10 mouse cellular contexts compared by ENCODE assay signal in the genomic region with DNA sequence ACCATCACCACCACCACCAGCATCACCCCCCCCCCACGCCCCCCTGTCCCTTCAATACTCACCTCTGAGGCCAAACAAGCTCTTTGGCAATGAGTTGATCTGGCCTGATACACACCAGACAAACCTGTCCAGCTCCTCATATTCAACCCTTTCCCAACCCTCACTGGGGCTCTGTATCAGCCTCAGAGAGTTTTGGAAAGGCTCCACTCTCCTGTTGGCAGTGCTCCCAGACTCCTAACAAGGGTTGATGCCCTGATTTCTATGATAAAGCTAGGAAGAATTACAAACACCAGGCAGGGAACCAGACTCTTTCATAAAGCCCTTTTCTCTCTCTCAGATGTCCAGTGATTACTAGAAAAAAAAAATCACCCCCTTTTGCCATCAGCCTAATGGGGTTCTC. TPM values are rescaled to one million over a fixed set of nuclear protein-coding genes. Genes with fewer than 3 reads are reported as not detected.
A peak's percentile ranks its signal among the peaks of the same experiment; 100 is the strongest.
DNase-seq lines count a peak whose midpoint lies in the region; ATAC-seq and TF ChIP-seq lines count a peak whose summit lies in the region.
"Had no signal": no experiment of that assay in that cellular context is flagged by ENCODE, and none has a peak within 500 bp of the region (broad histone marks: within the 10 kb centered on the region; RNA-seq: fewer than 3 reads in every experiment).

No protein-coding gene starts in this region.

- no peaks in the 10 kb centered on the region for H3K36me3 ChIP-seq in lung, embryonic 16.5 days (ENCODE audit: control insufficient read depth, insufficient read depth, low read length)
- no peaks in the 10 kb centered on the region for H3K36me3 ChIP-seq in thymus, adult 2 months (ENCODE audit: control insufficient read depth, insufficient read depth, low read length)
- H3K36me3 ChIP-seq: hindbrain, embryonic 13.5 days; stomach, embryonic 15.5 days had no signal

- intact Hi-C loops in left cerebral cortex, postnatal 4 days (cut with DNase I) = no loop called here
- intact Hi-C loops in left cerebral cortex, adult 2 months (cut with DNase I) = no loop called here

- H3K27ac ChIP-seq in left cerebral cortex, adult 2 months = no peak overlapping the region
- peak overlapping the region; percentile 0; the same call in 1 of the 2 replicates for H3K27ac ChIP-seq in lung, embryonic 16.5 days (ENCODE audit: low read length)
- H3K27ac ChIP-seq in thymus, adult 2 months (ENCODE audit: control insufficient read depth, insufficient read depth, low read length) = no peak overlapping the region
- H3K27ac ChIP-seq: hindbrain, embryonic 13.5 days; stomach, embryonic 15.5 days had no signal

- DNase-seq in cerebellum, adult 18-20 months = peak; percentile 11 to 22
- DNase-seq in left cerebral cortex, postnatal 4 days = peak; percentile 51
- no peak for DNase-seq in left cerebral cortex, adult 2 months (ENCODE audit: extremely low spot score in 1 of 2, low spot score in 2 of 2)
- DNase-seq in brain, embryonic 18.5 days (ENCODE audit: low read depth, low spot score) = peak; percentile 14
- no peak for DNase-seq in thymus, adult 2 months
- DNase-seq in heart, postnatal 4 days = no peak

- H3K4me1 ChIP-seq in lung, embryonic 16.5 days (replicated peaks; ENCODE audit: control insufficient read depth, insufficient read depth, low read length) = peaks cover 7% of the 10 kb centered on the region
- H3K4me1 ChIP-seq in thymus, adult 2 months (replicated peaks; ENCODE audit: control insufficient read depth, insufficient read depth, low read length) = no peaks in the 10 kb centered on the region
- H3K4me1 ChIP-seq: hindbrain, embryonic 13.5 days; stomach, embryonic 15.5 days had no signal

- no peak for TF ChIP-seq POLR2A in thymus, adult 2 months (IDR thresholded peaks at IDR 0.05; ENCODE audit: control insufficient read depth, extremely low read depth, insufficient read depth, low read length, poor library complexity)

- H3K27me3 ChIP-seq in lung, embryonic 16.5 days (ENCODE audit: control insufficient read depth, insufficient read depth, low read depth, low read length) = no peaks in the 10 kb centered on the region
- no peaks in the 10 kb centered on the region for H3K27me3 ChIP-seq in thymus, adult 2 months (ENCODE audit: control insufficient read depth, insufficient read depth, low read length)
- H3K27me3 ChIP-seq: hindbrain, embryonic 13.5 days; stomach, embryonic 15.5 days had no signal

- no peak overlapping the region for H3K9ac ChIP-seq in lung, embryonic 16.5 days (ENCODE audit: low read length)
- H3K9ac ChIP-seq: hindbrain, embryonic 13.5 days; stomach, embryonic 15.5 days had no signal

- WGBS in lung, embryonic 16.5 days = 67% methylated on average over 1 of the region's 1 CpGs
- 91% methylated on average over 1 of the region's 1 CpGs for WGBS in thymus, adult 2 months

- no peaks in the 10 kb centered on the region for H3K9me3 ChIP-seq in lung, embryonic 16.5 days (ENCODE audit: control insufficient read depth, low read length)
- H3K9me3 ChIP-seq: hindbrain, embryonic 13.5 days; stomach, embryonic 15.5 days had no signal

- ATAC-seq in cerebellum, adult (ENCODE audit: insufficient number of reproducible peaks, low FRiP score, low TSS enrichment) = no peak
- peak; percentile 68; the same call in 1 of the 2 replicates for ATAC-seq in lung, embryonic 16.5 days (ENCODE audit: low read depth)

- TF ChIP-seq CTCF in left cerebral cortex, adult 2 months (IDR thresholded peaks at IDR 0.05) = no peak
- TF ChIP-seq CTCF in thymus, adult 2 months (IDR thresholded peaks at IDR 0.05; ENCODE audit: borderline replicate concordance, control insufficient read depth, extremely low read depth, insufficient read depth, low read length, poor library complexity) = no peak

- H3K4me2 ChIP-seq in lung, embryonic 16.5 days (ENCODE audit: low read depth, low read length) = no peak overlapping the region
- H3K4me2 ChIP-seq: hindbrain, embryonic 13.5 days; stomach, embryonic 15.5 days had no signal

- H3K4me3 ChIP-seq in left cerebral cortex, adult 2 months = no peak overlapping the region
- no peak overlapping the region for H3K4me3 ChIP-seq in lung, embryonic 16.5 days (ENCODE audit: low read length)
- no peak overlapping the region for H3K4me3 ChIP-seq in thymus, adult 2 months (ENCODE audit: control insufficient read depth, insufficient read depth, low read length)
- H3K4me3 ChIP-seq: hindbrain, embryonic 13.5 days; stomach, embryonic 15.5 days had no signal

RNA-seq across cellular contexts. Expression of a gene that starts 45.2 kb away (rescaled TPM):
- total RNA-seq in left cerebral cortex, postnatal 4 days (2021) = 10 to 100 TPM; 44.9 to 51.8 TPM
- total RNA-seq in left cerebral cortex, adult 2 months (2021) = 10 to 100 TPM; 58.8 to 62.4 TPM
- polyA plus RNA-seq in lung, embryonic 16.5 days (2015; fragmentation: Nextera tagmentation; extraction: Ambion mirVana) = 137 and 140 TPM in 2 replicates
- 53.7 and 67.3 TPM in 2 replicates for polyA plus RNA-seq in thymus, adult 2 months (2012; rRNA removed)
- total RNA-seq in heart, postnatal 4 days (2021) = 100 to 1,000 TPM; 113 to 121 TPM

Comparison
In these comparisons a context has a peak if more than half of its experiments do, and no peak if none do; other contexts are left out.
1. DNase-seq: peak in cerebellum, adult 18-20 months (2 of 2), left cerebral cortex, postnatal 4 days (single experiment) and brain, embryonic 18.5 days (single experiment); none in left cerebral cortex, adult 2 months (0 of 2), thymus, adult 2 months (single experiment) and heart, postnatal 4 days (single experiment).